Mouse (Mus musculus) bone marrow macrophage, adult 2 months (primary cell): ENCODE results near the gene Nr1h4. TPM values are rescaled to one million over a fixed set of nuclear protein-coding genes. Genes with fewer than 3 reads are reported as not detected.

Source experiments
- H3K27ac ChIP-seq: 2 replicates; pipeline ENCODE4 v1.5.1; 2012; ENCODE audit warnings: low read depth, low read length; ENCODE audit not compliant: insufficient read depth
- H3K4me1 ChIP-seq: 2 replicates; pipeline ENCODE4 v1.6.1; 2012; ENCODE audit warnings: low read length; ENCODE audit not compliant: control insufficient read depth, insufficient read depth
- H3K4me3 ChIP-seq: 2 replicates; pipeline ENCODE4 v1.5.1; 2012; ENCODE audit warnings: mild to moderate bottlenecking, low read length, moderate library complexity; ENCODE audit not compliant: insufficient read depth
- CTCF ChIP-seq: IDR thresholded peaks from 2 replicates; pipeline ENCODE4 v1.5.1; 2012; ENCODE audit warnings: low read depth, mild to moderate bottlenecking, low read length, moderate library complexity
- POLR2A ChIP-seq: IDR thresholded peaks from 2 replicates; pipeline ENCODE4 v1.6.1; 2012; ENCODE audit warnings: mild to moderate bottlenecking, low read depth, low read length, borderline replicate concordance
- polyA plus RNA-seq: library from polyadenylated mRNA; stranded (reverse); fragments of >200 nt; gene quantifications from 2 replicates; pipeline ENCODE4 v1.2.4, GENCODE M21; 2012; ENCODE audit not compliant: missing spikeins, insufficient read depth, insufficient read length

Gene Nr1h4
- polyA plus RNA-seq, 1 experiment, result not detected

DNA sequence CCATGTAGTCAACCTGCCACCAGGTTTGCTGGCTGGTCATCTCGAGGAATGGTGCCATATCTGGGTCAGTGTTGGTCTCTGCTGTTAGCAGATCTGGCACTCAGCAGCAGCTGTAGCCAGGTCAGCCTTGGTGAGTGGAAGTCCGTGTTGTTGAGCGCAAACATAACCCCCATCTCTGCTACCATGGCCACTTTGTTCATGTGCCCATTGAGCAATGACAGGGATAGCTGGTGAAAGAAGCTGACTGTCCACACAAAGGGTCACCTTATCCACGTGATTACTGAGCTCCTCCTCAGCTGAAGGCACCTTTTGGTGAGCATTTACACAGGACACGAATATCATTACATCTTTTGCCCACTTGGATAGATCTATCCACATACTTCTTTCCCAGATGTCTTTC is 19.6 kb upstream of the Nr1h4 start:
- TF ChIP-seq CTCF, result no peak
- TF ChIP-seq POLR2A, result no peak
- H3K27ac ChIP-seq, result no peak overlapping the region
- H3K4me1 ChIP-seq, result peaks cover 5% of the 10 kb centered on the region
- H3K4me3 ChIP-seq, result no peak overlapping the region

GRCm38 (mm10) chr10:89551657-89552056 is 18.3 kb upstream of the Nr1h4 start:
- no peak overlapping the region for H3K4me3 ChIP-seq
- no peak for TF ChIP-seq CTCF
- TF ChIP-seq POLR2A, result no peak
- H3K4me1 ChIP-seq, result peaks cover 5% of the 10 kb centered on the region
- H3K27ac ChIP-seq, result no peak overlapping the region

GRCm38 (mm10) chr10:89548028-89548427 is 14.6 kb upstream of the Nr1h4 start:
- no peak overlapping the region for H3K4me3 ChIP-seq
- no peaks in the 10 kb centered on the region for H3K4me1 ChIP-seq
- no peak overlapping the region for H3K27ac ChIP-seq
- TF ChIP-seq CTCF (no peak), POLR2A (no peak)

DNA sequence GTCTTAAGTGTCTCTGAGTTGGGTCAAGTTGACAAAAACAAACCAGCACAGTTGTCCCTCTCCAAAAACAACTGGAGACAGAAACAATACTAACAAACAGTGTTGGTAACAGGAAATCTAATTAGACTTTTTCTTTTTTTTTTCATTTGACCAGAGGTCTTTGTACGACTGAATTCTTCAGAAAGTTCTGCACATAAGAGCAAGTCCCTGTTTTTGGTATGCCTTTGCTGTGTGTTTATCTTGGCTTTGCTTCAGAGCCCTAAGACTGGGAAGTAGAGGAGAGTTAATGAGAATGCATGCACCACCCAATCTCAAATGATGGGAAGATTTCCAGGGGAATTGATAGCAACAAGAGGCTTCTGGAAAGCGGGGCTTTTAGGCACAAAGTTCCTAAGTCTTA is 13.6 kb upstream of the Nr1h4 start:
- H3K4me3 ChIP-seq, result no peak overlapping the region
- no peak for TF ChIP-seq POLR2A
- TF ChIP-seq CTCF, result no peak
- H3K27ac ChIP-seq, result no peak overlapping the region
- H3K4me1 ChIP-seq, result no peaks in the 10 kb centered on the region

DNA sequence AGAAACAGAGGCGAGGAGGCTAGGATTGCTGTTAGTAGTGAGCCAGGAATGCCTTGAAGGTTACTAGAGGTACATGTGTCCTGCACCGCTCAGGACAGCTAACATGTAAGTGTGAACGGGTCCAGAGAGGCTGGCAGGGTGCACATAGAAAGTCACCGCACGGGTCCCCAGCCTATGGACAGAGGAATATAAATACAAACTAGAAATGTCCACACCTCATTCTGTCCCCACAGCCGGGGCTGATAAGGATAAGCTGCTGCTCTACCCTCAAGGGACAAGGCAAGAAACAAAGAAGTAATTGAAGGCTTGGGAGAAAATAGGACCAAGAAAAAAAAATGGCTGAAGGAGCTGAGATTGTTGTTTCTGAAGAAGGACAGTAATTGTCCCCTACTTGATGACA is 10.5 kb upstream of the Nr1h4 start:
- no peak for TF ChIP-seq CTCF
- no peak for TF ChIP-seq POLR2A
- Histone ChIP-seq H3K27ac (no peak overlapping the region), H3K4me3 (no peak overlapping the region), H3K4me1 (no peaks in the 10 kb centered on the region)

DNA sequence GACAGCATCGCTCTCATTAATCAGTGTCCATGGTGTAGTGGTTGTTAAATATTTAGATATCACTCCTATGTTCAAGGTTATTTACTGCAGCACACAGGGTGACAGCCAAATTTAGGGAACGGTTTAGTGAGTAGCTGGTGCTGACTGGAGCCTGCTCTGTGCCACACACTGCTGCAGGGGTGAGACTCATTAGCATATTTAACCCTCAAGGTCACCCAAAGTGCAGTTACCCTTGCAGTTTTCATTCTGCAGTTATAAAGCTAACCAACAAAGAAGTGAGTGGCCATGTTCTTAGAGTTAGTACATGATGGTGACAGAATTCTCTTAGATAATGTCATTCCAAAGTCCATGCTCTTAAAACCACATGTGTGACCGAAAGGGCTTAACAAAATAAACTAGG is 8.9 kb upstream of the Nr1h4 start:
- H3K27ac ChIP-seq, result no peak overlapping the region
- no peaks in the 10 kb centered on the region for H3K4me1 ChIP-seq
- TF ChIP-seq CTCF, result no peak
- no peak overlapping the region for H3K4me3 ChIP-seq

DNA sequence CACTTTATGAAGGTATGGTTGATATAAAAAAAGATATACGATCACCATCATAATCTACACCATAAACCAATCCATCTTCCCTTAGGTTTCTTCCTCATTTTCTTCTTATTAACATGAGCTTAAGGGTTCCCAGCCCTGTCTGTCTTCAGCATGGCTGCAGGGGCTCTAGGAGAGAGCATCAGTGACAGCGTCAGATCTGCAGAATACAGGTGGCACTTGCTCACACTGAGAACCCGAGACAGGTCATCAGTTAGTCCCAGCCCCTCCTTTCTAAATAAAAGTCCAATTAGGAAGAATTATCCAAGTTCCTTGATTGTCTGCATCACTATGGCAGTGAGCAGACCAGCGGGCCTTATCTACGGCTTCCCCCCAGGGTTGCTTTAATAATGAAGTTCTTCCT is 934 bp downstream of the Nr1h4 start:
- no peak overlapping the region for H3K4me3 ChIP-seq
- TF ChIP-seq POLR2A, result no peak
- H3K27ac ChIP-seq, result no peak overlapping the region
- peaks cover 9% of the 10 kb centered on the region for H3K4me1 ChIP-seq

DNA sequence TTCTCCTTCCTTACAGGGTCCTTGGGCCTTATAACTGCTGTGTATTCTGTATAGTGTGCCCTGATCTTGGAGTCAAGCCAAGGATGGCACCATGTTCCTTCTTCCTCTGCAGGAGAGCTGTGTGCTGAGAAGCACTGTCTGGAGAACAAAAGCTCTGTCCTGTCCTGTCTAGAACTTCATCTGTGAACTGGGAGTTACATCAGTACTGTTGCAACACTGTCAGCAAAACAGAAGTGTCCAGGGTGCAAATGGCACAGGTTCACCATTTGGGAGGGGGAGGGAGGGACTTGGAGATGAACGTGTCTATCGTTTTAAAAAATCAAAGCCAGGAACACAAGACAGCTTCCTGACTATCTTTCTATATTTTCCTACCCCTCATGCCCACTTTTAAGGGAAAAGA is 1.4 kb downstream of the Nr1h4 start:
- Histone ChIP-seq H3K4me3 (no peak overlapping the region), H3K27ac (no peak overlapping the region), H3K4me1 (peaks cover 12% of the 10 kb centered on the region)
- TF ChIP-seq CTCF, result no peak
- TF ChIP-seq POLR2A, result no peak

- no peak overlapping the region for H3K27ac ChIP-seq
- TF ChIP-seq POLR2A (no peak), CTCF (no peak)
- peaks cover 12% of the 10 kb centered on the region for H3K4me1 ChIP-seq
- no peak overlapping the region for H3K4me3 ChIP-seq
Measured at GRCm38 (mm10) chr10:89531194-89531634, 2.2 kb downstream of the Nr1h4 start.

GRCm38 (mm10) chr10:89527054-89527453 is 6.3 kb downstream of the Nr1h4 start:
- H3K4me1 ChIP-seq, result peaks cover 7% of the 10 kb centered on the region
- TF ChIP-seq CTCF, result no peak
- no peak overlapping the region for H3K4me3 ChIP-seq
- no peak overlapping the region for H3K27ac ChIP-seq

GRCm38 (mm10) chr10:89525823-89526222 is 7.6 kb downstream of the Nr1h4 start:
- Histone ChIP-seq H3K27ac (no peak overlapping the region), H3K4me3 (no peak overlapping the region), H3K4me1 (peaks cover 6% of the 10 kb centered on the region; the same call in 1 of the 2 replicates)
- TF ChIP-seq POLR2A (no peak), CTCF (no peak)
